Mouse (Mus musculus) urinary bladder, postnatal 4 days (tissue): ENCODE data around the gene Gm45062.

Source experiments
- DNase-seq, 2 experiments: peaks; one replicate each; pipeline ENCODE4 v3.0.0; 2021 to 2022; ENCODE audit warnings: low spot score in 2 of 2

Gm45062 gene

GRCm38 (mm10) chr6:8259004-8259666 lies at the start of gene Gm45062, which contains the start of the genes Rpa3 and Umad1:
Gene Gm45062, plus strand, starts transcription at chr6:8259450.
Gene Rpa3, minus strand, starts transcription at chr6:8259173.
Gene Umad1, plus strand, starts transcription at chr6:8259288.
- DNase-seq, result peak; percentile 95 to 97

DNA sequence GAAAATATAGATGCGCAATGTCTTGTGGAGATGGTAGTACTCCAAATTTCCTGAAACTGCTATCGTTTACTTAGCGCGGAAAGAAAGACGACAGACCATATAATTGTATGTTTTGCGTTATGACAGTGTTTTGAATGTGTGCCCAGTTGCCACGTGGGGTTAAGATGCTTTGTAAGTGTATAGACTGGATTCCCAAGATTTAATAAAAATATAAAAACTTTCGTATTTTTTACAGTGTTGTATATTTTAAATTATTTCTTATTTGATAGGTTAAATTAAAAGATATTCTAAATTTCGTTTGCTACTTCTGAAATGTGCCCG lies 49.4 kb upstream of the Gm45062 start:
- no peak for DNase-seq

GRCm38 (mm10) chr6:8210661-8211060 lies 48.6 kb upstream of the Gm45062 start:
- DNase-seq, result no peak

DNA sequence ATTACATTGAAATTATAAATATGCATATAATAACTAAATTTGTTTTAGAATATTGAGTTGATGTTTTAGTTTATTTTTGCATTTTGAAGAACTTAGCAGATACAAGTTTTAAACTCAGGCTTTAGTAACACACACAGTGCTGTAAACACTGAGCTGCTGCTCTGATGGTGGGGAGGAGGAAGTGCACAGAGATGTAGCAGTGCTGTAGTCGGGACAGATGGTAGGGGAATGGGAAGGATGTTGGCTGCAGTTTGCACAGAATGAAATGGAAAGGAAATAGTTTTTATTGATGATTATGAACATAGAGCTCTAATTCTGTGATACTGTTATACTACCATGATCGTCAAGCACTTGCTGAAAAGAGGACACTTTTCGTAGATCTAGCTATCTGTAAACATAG lies 32.2 kb upstream of the Gm45062 start:
- DNase-seq, result no peak

DNA sequence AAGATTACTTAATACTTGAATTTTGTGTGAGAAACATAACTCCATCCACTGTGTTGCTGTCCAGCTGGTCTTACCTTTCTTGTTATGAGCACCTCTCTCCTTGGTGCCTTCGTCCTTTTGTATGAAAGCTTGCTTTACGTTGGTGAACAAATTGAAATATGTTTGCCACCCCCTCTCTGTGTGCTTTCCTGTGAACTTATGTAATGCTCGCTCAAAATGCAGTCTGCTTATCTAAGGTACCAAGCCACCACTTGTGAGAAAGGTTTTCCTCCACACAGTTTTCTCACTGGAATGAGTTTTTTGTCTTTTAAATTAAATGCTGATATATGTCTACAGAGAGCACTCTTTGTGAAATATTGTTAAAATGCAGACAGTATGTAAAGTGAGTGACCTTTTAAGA lies 30.7 kb upstream of the Gm45062 start:
- no peak for DNase-seq

DNA sequence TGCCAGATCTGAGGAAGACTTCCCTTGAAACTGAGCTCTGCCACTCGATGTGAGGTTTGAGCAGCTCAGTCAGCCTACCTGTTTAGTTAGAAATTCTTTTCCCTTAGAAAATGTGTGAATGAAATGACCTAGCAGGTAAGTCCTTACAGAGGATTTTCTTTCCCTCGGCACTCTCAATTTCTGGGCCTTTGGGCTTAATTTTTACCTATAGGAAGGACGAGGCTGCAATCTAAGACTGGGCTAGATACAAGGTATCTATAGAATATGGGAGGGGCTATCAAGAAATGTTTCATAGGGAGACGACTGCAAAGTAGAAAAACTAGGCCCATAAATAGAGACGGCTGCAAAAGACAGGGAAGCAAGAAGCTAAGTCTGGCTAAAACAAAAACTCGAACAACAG lies 934 bp upstream of the Gm45062 start:
- no peak for DNase-seq

DNA sequence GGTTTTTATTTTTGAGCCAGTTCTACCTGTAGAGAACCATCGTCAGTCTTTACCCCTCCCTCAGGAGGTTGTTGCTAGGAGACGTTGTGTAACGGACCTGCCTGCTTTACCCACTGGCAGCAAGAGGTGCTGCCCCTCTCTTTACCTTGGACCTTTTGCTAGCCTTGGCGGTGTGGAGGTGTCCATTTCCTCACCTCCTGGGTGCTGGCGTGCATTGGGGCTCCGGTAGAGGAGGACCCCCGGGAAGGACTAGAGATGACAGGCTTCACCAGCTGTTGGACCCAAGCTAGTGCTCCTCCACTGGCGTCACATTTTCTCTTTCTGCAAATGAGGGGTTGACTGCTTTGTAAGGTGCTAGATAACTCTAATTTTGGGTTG lies 406 bp downstream of the Gm45062 start:
- DNase-seq, result no peak

DNA sequence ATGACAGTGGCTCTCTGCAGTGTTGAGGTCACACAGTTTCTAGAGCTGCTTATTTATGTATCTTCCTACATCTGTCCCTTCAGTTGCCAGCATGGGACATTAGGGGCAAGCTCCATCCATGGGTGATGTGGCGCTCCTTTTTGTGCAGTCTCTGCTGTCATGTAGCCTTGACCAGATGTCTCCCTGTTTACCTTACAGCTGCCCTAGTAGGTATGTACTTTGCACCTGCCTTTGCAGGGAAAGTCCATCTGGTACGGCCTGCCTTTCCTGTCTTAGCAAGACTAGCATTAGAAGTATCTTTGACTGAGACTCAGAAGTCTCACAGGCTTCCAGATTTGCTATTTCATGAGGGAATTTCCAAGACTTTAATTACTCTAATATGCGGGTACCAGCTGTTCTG lies 11.8 kb downstream of the Gm45062 start:
- DNase-seq, result no peak

DNA sequence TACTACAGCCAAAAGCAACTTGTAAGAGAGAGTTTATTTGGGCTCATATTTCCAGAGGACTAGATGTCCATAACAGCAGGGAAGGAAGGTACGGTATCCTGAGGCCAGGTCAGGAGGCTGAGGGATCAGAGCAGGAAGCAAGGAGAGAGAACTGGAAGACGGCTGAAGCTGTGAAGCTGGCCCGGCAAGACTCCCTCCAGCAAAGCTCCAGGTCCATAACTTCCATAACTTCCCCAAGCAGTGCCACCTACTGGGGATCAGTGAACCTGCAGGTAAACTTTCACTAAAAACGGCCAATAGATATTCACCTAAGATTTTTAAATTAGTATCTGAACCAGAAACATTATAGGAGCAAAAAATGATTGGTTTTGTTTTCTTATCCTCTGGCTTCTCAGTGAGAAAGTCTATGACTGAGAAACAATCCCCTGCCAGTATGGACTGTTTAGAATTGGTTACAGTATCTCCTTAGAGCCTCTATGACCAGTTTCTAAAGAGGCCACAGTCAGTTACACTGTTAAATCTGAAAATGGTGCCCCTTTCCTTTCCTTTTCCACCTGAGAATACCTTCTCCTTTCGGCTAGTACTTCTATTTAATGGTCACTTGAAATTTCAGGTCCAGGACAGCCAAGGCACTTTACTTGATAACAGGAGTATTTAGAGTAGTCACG lies 15.3 kb downstream of the Gm45062 start:
- no peak for DNase-seq

GRCm38 (mm10) chr6:8275098-8275497 lies 15.8 kb downstream of the Gm45062 start:
- no peak for DNase-seq

- no peak for DNase-seq
Observed at GRCm38 (mm10) chr6:8276431-8276830, 17.2 kb downstream of the Gm45062 start.

DNA sequence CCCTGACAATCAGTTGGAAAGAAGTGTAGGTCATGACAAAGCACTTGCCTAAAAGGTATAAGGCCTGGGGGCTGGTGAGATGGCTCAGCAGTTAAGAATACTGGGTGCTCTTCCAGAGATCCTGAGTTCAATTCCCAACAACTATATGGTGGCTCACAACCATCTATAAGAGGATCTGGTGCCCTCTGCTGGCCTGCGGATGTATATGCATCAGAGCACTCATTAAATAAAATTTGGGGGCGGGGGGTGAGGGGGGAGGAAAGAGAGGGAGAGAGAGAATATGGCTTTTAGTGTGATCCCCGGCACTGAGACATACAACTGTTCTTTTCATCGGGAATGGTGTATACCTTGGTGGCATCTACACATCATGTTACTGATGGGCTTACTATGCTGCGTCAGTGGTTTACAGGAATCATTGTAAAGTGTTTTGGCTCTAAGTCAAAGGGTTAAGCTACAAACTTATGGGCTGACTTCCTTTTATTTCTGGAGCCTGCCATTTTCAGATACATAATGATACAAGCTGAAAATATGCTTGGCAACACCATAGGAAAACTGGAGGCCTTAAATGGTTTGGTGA lies 19.3 kb downstream of the Gm45062 start:
- no peak for DNase-seq

- DNase-seq, result no peak
Observed at GRCm38 (mm10) chr6:8283255-8283654, 24.0 kb downstream of the Gm45062 start.

GRCm38 (mm10) chr6:8285401-8285960 lies 26.2 kb downstream of the Gm45062 start:
- no peak for DNase-seq

GRCm38 (mm10) chr6:8286146-8286545 lies 26.9 kb downstream of the Gm45062 start:
- no peak for DNase-seq

DNA sequence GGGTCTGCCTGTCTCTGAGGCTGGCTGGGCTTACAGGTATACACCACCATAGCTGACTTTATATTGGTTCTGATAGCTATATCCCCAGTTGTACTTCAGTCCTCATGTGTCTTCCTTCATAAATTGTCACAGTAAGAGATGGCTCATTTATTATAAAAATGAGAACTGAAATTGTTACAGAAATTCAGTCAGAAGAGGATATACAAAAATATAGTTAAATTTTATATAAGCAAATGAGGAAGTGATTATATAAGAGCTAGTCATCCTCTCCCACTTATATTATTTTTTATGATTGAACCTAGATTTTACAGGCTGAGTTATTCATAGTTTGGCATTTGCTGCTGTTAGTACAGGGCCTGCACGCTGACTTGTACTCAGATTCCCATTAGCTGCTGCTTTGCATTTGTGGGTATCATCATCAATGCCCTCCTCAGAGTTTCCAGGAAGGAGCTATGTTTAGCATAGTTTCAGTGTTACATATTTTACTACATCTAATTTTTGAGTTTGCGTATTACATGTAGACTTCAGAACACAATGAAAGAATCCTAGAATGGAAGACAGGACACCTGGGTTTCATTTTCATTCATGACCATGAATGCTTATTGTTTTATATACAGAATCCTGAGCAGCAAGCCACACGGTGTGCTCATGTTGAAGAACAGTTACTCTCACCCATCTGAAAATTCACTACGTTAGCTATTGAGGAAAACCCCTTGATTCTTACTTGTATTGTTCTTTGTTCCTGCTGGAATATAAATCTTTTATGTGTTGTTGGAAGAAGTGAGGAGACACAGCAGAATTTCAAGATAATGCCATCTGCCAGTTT lies 29.7 kb downstream of the Gm45062 start:
- DNase-seq, result no peak

DNA sequence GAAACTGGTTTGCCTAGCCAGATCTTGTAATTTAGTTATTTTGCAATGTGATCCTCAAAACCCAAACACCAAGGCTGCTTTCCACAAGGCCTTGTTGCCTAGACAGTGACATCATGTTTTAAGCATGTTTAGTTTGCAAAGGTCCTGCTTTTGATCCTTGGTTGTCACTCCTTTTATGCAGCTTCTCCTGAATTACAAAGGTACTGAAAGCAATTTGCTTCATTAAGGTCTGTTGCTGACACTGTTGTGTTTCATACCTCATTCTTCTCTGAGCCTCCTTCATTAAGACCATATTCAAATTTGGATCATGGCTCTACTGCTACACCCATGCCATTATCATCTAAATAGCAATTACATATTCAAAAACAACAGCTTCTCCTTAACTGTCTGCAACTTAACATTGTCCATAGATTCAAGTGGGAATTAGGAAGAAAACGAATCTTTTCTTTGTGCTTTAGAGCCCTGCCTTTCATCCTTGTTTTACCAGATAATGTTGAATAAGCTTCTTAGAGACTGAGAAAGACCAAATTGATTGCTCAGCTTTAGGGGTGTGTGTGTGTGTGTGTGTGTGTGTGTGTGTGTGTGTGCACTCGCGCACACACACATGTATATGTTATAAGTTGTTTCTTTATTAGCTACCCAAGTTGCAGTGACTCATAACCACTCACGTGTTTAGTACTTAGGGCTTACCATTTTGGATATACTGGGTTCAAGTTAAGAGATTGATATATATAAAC lies 35.0 kb downstream of the Gm45062 start:
- DNase-seq, result no peak

DNA sequence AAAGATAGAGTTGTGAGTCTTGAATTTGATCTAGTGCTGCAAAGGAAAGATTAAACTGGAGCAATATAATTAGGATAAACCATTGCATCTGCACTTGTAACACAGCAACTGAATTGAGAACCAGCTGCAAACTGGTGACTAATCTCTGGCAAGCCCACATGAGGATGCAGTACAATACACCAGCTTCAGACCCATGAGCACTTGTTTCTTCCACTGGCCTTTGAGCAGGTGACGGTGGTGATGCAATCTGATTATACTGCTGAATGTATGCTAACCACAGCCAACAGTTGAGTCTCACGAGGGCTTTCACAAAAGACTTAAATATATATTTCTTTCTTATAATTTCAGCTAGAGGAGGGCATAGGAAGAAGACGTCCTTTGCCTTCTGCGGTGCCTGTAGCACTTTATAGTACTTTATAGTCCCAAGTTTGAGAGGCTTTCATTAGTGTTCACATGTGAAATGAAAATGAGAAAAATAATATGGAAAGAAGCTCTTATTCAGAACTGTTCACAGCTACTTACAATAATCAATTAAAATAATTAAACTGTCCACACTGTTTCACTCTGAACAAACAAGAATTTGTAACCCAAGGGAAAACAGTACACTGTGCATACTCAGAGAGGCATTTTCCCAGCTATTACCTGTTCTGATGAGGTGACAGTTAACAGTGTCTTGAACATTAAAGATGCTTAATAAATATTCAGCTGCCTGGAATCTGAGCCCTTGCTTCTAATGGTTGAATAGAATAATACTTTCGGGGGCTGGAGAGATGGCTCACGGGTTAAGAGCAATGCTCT lies 40.0 kb downstream of the Gm45062 start:
- DNase-seq, result no peak

DNA sequence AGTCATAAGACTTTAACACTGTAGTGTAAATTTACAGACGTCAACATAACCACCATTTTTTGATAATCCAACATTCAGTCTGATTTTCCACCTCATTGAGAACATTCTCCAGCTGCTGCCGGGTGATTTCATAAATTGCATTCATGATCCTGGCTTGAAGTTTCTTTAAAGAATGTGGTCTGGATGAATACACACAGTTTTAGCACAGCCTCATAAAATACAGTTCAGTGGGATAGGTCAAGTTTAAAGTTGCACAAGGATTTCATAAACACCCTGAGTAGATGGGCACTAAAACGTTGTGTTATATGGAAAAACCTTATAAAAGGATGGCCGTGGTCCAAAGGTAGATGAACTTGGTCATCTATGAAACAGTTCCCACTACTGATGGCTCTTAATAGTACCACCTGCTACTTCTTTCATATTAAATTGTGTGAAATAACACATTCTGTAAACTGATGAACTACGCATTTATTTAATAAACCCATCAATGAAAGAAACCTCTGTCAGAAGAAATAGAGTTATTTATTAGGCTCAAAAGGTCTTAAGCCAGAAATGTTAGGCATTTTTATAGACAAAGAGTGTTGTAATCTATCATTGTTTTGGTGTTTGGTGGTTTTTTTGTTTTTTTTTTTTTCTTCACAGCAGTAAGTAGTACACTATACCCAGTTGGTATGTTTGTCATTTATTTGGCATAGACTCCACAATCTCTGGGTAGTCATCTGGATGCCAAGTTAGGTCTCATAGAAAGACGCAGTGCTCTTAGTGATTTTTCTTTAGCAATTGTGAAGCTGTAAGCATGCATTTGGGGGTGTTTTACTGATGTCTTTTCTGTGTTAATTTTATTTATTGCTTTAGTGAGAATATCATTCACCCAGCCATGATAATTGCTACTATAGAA lies 48.9 kb downstream of the Gm45062 start:
- no peak for DNase-seq

GRCm38 (mm10) chr6:8312554-8312953 lies 53.3 kb downstream of the Gm45062 start:
- no peak for DNase-seq
